Mouse (Mus musculus) c-Kit-positive CD71-positive TER-119-positive erythroid progenitor cells, embryonic 14.5 days (primary cell): Measurements from ENCODE around the gene Trcg1.
"Not testable (repeated sequence)": the region's sequence is repeated elsewhere in the genome, so short reads cannot be mapped to it uniquely, and the experiment has no call there.

Experiments
- DNase-seq: peaks from one replicate; pipeline ENCODE4 v3.0.0-alpha.2; 2013; ENCODE audit warnings: low spot score

Gene Trcg1

DNA sequence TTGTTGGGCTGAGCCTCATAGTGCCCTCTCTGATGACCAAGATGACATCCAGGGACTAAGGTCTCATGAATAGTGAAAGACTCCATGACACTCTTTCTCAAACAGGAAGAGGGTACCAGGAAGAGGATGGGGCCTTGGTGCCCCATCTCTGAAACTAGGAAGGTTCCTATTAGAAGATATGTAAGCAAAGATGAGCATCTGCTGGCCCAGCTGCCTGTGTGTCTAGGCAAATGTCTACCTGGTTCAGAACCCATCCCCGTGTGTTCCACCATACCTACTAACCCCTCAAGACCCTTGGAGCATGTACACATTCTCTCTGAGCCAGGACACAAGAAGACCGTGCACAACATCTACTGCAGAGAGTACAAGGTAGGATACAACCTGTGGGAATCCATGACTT lies at the start of gene Trcg1:
Gene Trcg1 (plus strand): TSS at position 301 of the 400 bp plus-strand sequence.
- no peak for DNase-seq

DNA sequence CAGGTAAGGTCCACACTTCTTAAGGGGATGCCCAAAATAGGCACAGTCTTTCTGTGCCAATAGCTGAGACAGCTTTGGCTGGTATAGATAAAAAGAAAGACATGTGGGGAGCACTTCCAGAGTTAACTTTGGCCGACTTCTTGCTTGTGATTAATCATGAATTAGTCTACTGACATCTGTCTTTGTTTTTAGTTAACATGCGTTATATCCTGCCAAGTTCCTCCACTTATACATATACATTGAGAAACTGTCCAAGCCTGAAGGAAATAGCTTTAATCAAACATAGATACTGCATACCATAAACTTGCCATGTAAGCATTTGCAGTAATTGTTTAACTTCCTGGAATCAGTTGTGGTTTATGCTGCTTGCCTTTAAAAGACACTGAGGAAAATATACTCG lies 39.6 kb upstream of the Trcg1 start:
- no peak for DNase-seq

DNA sequence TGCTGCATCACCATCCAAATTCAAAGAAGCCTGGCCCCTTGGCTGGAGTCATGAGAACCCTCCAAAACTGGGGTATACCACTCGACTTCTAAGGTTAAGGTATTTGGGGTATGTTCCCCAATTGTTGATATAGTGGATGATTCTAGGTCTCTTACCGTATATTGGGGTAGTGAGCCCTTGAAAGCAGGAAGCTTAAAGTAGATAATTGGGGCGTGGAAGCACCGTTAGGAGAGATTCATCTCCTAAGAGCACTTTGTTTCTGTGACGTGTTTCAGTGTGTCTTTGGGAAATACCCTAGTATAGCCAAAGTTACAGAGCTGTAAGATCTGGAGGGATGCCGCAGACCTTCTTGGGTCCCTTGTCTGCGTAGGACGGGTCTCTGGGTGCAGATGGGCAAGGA lies 38.9 kb upstream of the Trcg1 start:
- no peak for DNase-seq

DNA sequence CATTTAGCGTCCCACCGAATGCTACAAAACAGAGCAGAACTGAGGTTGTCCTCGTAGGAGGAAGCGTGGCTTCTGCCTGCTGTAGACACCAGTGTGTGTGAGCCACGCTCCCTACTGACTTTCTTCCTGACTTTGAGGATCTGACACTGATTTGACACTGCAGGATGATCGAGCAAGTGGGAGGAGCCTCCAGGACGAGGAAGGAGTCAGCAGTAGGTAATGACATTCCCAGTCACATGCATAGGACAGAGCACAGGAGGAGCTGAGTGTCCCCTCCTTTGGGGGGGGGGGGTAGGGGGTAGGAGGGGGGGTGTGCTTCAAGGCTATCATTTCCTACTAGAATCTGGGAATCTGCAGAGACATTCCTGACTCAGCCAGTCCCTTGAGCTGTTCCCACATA lies 33.4 kb upstream of the Trcg1 start:
- DNase-seq = no peak

DNA sequence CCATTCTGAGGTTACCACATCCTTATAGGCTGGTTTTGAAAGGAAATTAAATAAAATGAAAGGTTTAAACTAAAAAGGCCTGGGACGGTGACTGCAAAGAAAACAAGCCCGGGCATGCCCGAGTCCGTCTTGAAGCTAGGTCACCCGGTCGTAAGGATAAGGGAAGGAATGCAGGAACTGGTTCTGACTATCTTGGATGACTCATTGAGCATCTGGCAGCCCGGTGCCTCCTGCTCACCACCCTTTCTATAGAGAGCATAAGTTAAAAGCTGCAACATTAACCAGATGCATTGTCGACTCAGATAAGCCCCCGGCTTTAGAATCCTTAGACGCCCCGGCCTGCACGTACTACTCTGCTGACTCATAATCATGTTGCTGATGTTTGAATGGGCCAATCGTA lies 32.8 kb upstream of the Trcg1 start:
- DNase-seq = not testable (repeated sequence)

DNA sequence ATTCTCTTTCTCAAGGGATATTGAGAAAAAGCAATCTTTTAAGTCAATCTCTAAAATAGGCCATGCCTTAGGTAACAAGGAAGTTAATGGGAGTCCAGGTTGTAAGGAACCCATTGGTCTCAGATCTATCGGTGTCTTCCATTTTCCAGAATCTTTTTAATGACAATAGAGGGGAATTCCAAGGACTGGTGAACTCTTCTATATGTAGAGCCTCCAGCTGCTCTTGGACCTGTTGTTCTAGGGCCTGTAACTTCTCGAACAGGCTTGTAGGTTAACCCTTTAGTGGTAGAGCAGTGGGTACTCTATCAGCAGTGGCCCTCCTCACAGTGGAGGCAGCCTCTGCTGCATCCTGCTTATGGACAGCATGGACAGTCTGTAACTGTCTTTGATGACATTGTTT lies 29.5 kb upstream of the Trcg1 start:
- DNase-seq = no peak

DNA sequence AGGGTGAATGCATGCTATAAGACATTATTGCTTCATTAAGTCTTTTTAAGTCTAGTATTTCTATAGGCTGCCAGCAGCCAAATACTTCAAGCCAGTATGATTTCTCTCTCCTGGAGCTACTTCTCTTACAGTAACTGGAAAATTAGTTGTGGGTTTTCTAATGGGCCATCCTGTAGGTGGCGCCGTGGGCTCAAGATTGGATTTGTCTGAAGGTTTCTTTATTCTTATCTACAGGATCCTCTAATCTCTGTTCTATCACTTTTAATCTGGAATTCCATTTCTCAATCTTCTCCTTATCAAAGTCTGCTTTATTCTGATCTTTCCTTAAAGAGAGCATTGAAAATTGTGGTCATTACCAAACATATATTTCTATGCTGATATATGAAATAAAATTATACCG lies 27.0 kb upstream of the Trcg1 start:
- no peak for DNase-seq

DNA sequence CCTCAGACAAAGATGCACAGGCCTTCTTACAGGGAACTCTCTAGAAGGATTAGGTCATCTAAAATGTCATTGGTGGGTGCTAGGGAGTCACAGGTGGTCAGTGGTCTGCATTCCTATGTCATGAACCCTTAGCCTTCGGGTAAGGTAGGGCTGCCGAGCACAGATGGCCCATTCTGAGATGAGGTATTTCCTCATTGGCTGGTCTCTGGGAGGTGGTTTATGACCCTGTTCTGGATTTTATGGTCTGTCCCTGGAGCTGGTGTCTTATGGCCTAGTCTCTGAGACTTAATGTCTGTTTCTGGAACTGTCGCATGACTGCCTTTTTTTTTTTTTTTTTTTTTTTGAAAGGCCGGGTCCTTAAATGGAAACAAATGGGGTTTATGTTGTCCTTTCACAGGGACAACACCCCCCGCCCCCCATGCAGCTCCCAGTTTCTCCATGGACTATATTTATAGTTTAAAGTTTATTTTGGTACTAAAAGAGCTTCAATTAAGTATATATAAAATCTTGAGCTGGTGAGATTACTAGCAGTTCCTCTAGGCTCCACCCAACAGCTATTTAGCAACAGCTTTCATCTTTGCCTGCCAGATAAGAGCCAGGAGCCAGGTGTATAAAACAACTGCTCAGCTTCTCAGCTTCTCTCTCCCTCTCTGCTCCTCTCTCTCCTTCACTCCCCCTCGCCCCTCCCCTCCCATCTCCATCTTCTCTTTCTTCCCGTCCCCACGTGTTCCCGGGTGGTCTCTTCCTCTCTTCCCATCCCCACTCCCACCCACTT lies 23.7 kb upstream of the Trcg1 start:
- no peak for DNase-seq

DNA sequence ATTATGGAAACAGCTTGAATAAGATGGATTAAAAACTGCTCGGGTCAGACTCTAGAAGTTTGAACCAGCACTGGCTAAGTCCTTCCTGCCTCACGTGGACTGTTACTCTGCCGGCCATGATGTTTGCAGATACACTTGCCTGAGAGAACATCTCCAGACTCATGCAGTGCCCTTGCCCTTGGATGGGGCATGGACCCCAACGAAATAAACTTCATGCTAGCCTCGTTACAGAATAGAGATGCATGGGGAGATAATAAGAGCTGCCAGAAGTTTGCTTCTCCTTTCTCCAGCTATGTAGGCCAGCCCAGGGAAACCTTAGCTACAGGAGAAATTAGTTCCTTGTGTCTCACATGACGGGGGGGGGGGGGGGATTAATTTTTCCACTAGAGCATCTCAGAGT lies 21.9 kb upstream of the Trcg1 start:
- DNase-seq = no peak

DNA sequence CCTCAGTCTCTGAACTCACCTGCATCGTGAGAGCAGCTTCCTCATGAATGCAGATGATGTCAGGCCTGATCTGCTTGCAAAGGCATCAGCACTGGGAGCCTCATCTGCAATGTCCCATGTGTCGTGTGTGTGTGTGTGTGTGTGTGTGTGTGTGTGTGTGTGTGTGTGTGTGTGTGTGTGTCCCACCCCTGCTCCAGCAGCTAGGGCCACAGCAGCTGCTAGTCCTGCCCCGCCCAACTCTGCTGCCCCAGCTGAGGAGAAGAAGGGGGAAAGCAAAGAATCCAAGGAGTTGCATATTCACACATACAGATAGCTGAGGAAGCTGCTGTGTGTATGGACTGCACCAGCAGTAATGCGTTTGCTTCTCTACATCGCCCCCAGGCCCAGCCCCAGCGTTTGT lies 19.1 kb upstream of the Trcg1 start:
- DNase-seq = no peak

DNA sequence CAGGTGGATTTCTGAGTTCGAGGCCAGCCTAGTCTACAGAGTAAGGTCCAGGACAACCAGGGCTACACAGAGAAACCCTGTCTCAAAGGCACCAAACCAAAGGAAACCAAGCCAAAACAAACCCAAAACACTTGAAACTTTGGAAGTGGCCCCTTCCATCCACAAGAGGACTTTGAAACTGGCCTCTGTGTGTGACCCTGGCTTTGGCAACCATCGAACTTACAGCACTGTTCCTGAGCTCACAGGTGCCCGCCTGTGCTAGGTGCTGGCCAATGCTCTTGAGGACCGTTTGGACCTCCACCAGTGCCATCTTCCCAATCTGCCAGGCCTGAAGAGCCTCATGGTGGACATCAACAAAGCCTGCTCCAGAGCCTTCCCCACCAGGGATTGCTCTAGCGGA lies 17.6 kb upstream of the Trcg1 start:
- DNase-seq = no peak

DNA sequence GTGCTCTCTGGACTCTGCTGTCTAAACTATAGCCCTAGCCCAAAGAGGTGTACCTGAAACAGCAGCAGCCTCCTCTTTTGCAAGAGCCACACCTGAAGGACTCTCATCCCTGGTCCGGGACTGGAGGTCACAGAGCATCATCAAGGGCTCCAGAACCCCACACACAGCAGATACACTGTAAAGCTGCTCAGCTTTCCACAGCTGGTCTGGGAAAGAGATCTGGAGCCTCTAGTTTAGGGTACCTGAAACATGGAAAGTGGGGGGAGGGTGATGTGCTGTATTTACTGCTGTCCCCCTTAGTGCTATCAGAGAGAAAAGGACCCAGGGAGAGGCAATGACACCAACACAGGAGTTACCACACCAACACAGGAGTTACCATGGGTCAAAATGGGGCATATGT lies 16.8 kb upstream of the Trcg1 start:
- no peak for DNase-seq

DNA sequence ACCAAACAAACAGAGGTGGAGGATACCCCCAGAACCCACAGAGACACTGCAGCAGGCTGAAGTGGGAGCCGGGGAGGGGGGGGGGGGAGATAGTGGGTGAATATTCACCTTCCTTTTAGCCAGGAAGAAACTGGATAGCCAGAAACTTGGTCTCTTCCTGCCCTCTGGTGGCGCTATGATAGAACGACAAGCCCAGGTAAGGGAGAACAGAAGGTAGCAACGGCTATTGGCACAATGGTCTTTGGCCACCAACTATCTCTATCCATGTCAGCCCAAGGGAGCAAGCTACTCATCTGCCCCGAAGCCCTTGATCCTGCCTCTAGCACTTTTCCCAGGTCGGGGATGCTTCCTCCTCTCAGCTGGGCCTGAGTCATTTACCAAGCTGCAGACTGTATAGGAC lies 16.0 kb upstream of the Trcg1 start:
- DNase-seq = peak; percentile 31

DNA sequence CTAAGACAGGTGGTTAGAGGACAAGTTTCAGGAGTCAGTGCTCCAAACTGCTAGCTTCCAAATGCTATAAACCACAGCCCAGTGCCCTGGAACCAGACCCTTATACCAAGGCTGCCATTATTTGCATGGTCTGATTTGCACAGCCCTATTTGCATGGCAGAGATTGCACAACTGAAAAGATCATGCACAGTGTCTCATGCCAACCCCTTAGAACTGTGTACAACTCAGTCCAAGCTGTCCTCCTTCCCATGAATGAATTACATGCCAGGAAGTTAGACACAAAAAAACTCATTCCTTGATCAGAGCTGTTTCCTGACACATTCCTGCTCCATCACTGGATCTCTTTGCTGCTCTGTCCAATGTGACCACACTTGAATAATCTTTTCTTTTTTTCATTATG lies 13.0 kb upstream of the Trcg1 start:
- DNase-seq = no peak

DNA sequence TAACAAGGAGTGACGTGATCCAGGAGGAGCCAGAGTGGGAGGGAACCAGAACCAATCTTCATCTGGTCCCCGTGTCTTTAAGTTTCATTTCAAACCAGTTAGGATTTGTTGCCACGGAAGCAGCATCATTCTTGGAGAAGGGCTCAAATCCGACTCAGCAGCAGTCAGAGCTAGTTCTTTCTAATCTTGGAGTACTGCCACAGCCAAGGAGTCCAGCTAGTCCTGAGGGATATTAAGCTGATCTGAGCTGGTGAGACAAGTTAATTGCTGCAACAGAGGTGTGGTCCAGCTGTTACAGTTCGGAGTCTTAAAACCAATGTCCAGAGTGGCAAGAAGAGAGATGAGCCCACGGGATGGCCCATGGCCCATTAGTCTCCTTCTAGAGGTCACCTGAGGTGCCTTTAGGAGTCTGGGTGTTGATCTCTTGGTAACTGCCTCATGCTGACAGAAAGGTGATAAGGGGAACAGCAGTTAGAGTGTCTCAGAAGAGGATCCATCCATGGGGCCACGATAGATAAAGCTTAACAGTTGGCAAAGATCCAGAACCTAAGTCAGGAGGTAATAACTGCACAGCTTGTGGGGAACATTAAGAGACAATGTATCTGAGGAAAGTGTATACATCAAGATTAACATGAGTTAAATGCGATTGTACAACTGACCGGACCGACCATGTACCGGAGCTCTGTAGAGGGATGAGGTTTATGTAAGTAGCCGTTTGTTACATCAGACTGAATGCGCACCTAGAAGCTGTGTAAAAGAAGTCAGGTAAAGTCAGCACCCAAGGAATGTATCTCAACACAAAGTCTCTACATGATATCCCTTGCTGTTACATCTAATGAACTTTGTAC lies 10.4 kb upstream of the Trcg1 start:
- peak; percentile 42 for DNase-seq

DNA sequence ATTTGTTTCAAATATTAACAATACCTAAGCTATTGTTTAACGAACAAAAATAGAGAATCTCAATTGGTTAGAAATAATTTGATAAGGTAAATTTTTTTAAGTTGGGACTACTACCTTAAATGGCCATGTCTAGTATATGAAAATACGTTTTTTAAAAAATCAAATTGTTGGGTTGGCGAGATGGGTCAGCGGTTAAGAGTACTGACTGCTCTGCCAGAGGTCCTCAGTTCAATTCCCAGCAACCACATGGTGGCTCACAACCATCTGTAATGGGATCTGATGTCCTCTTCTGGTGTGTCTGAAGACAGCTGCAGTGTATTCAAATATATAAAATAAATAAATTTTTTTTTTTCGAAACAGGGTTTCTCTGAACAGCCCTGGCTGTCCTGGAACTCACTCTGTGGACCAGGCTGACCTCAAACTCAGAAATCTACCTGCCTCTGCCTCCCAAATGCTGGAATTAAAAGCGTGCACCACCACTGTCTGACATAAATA lies 9.7 kb upstream of the Trcg1 start:
- not testable (repeated sequence) for DNase-seq

DNA sequence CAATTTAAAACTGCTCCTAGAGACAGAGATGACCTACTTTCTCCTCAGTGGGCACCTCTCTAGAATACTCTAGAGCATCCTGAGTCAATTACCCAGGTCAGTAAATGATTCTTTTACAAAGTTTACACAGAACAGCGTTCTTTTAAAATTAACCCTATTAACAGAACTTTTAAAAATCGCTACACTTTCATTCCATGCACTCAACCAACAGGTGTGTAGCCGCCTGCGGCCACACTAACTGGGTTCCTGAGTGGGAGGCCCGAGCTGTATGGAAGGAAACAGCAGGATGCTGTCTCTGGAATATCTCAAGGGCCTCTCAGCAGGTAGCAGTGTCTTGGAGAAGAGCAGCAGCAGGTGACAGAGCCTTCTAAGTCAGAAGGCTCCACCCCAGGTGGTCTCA lies 9.2 kb upstream of the Trcg1 start:
- no peak for DNase-seq

DNA sequence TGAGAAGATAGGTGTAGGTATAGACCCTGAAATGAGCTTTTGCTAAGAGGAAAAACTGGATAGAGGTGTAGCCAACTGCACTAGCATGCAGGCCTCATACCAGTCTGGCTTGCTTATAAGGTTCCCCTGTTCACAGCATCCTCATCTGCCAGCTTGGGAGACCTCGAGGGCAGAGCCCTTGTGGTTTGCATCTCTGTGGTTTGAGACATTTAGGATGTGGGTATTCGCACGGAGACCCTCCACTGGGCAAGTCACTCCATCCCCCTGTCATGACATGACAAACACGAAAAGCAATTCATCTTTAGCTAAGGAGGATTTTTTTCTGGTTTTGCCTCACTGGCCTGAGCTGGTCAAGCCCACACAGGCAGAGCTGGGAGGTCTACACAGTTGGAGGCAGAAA lies 8.2 kb upstream of the Trcg1 start:
- DNase-seq = no peak

DNA sequence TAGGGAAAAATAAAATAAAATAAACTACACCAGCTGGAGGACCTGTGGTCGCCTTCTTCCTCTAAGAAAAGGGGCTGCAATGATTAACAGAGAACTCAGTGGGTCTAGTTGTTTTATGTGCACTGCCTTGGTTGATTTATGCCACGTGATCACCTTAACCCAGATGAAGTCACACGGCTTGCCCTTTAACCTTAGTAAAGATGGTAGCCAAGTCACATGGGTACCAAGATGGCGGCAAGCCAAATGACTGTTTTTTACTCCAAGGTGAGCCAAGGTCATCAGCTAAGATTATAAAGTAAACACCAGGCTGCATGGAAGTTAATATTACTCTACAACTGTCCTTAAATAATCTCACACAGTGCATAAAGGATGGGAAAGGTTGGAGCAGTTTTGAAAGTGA lies 6.6 kb upstream of the Trcg1 start:
- no peak for DNase-seq

DNA sequence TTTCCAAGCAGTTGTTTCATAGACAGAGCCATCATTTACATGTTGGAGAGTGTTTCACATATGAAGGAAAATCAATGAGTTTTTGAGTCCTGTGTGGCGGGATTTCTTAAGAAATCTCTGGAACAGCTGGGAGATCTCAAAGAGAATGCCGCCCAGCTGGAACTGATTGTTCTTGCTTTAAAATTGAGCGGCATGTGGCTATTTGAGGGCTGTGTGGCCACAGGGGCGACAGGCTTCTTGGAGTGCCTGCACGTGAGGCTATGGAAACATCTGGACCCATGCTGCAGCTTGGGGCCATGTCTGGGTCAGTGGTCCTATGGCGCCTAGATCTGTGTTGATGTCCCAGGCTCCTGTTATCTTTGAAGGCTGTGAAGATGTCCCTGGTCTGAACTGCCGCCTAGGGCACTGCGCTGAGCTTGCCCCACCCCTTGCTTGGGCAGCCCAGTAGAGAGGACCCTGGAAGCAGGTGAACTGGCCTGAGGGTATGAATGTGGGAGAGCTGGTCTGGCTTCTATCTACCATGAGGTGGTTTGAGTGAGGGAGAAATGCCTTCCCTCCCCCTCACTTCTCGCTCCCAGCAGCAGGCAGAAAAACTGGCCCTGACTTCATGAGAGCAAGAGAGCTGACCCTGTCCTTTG lies 6.1 kb upstream of the Trcg1 start:
- no peak for DNase-seq

DNA sequence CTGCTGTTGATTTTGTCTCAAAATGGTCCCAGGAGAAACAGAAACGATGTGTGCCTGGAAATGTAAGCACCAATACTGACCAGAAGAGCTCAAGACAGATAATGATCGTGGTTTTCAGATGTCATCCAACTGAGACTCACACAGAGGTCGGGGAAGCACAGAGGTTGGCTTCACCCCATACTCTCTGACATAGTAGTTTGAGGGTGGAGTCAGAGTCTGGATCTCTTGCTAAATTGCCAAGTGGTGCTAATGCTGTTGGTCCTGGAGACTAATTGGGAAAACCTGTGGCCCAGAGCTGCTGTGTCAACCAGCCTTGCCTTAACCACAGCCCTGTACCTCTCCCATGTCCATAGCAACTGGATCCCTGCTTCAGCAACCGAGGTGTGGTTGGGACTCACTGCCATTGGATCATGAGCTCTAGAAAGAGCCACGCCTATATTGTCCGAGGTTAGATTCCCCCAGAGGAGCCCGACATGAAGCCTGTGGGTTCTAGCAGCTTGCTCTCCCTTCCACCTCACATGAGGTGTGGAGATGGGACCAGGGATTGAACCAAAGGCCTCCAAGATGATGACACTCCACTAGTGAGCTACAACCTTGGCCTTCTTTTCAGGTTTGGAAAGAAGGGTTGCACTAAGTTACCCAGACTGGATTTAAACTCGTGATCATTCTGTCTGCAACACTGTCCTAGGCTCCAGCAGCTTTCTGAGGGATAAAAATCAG lies 4.7 kb upstream of the Trcg1 start:
- DNase-seq = no peak

DNA sequence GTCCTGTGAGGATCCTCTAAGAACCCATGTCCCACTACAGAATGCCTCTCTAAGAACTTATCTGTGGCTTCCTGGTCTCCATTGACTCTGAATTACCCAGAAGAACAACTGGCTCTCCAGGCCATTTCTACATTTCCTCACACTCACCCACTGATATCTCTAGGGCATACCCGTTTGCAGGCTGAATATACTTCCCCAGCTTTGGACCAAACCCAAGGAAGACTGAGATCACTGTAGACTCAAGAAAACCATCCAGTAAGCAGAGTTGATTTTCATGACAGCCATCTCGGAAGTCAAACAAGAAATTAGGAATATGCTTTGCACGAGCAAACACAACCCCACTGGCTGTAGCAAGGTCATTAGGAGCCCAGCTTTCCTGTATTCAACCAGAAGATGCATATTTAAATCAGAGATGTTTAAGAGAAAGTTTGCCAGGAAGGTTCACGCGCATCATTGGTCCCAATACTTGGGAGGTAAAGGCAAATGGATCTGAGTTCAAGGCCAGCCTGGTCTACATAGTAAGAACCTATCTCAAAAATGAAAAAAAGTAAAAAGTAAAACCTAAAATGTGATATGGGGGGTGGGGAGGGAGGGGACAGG lies 3.9 kb upstream of the Trcg1 start:
- DNase-seq = no peak
